ENCODE assay signal across 10 mouse cellular contexts in genomic region chr2:30242509-30242908, GRCm38 (mm10). TPM values are rescaled to one million over a fixed set of nuclear protein-coding genes. Genes with fewer than 3 reads are reported as not detected.
A peak's percentile ranks its signal among the peaks of the same experiment; 100 is the strongest.
DNase-seq lines count a peak whose midpoint lies in the region; ATAC-seq and TF ChIP-seq lines count a peak whose summit lies in the region.
"Had no signal": no experiment of that assay in that cellular context is flagged by ENCODE, and none has a peak within 500 bp of the region (broad histone marks: within the 10 kb centered on the region; RNA-seq: fewer than 3 reads in every experiment).

No protein-coding gene starts in this region.

- H3K4me1 ChIP-seq in bone marrow macrophage, adult 2 months (ENCODE audit: control insufficient read depth, insufficient read depth, low read length) = peaks cover 40% of the 10 kb centered on the region
- H3K4me1 ChIP-seq in forebrain, postnatal 0 days (ENCODE audit: insufficient read depth) = peaks cover 13% of the 10 kb centered on the region

- no peak overlapping the region for H3K4me3 ChIP-seq in layer of hippocampus, adult 2 months
- no peak overlapping the region for H3K4me3 ChIP-seq in bone marrow macrophage, adult 2 months (ENCODE audit: insufficient read depth, low read length)
- H3K4me3 ChIP-seq in forebrain, postnatal 0 days (ENCODE audit: low read depth, low read length) = no peak overlapping the region

- ATAC-seq in CD4-positive, CD25-positive, alpha-beta regulatory T cell, adult 4 months = no peak
- no peak for ATAC-seq in forebrain, postnatal 0 days

- peaks cover 49% of the 10 kb centered on the region for H3K36me3 ChIP-seq in forebrain, postnatal 0 days (ENCODE audit: insufficient read depth)

- H3K9me3 ChIP-seq in forebrain, postnatal 0 days (ENCODE audit: low read length) = no peaks in the 10 kb centered on the region

- TF ChIP-seq CTCF in layer of hippocampus, adult 2 months (conservative IDR thresholded peaks at IDR 0.05) = no peak
- TF ChIP-seq CTCF in bone marrow macrophage, adult 2 months (IDR thresholded peaks at IDR 0.05; ENCODE audit: low read depth, low read length) = no peak
- no peak for TF ChIP-seq CTCF in forebrain, postnatal 0 days (IDR thresholded peaks at IDR 0.05; ENCODE audit: low read depth)

- no peak for TF ChIP-seq POLR2A in bone marrow macrophage, adult 2 months (IDR thresholded peaks at IDR 0.05; ENCODE audit: borderline replicate concordance, low read depth, low read length)

- no peak for DNase-seq in layer of hippocampus, adult 2 months (ENCODE audit: low spot score in 2 of 2)
- DNase-seq in layer of hippocampus, adult 11-12 months (ENCODE audit: low spot score) = no peak
- peak; percentile 100 for DNase-seq in heart, adult 11 months
- DNase-seq in kidney, adult 9 months = peak; percentile 92
- peak; percentile 91 for DNase-seq in lung, postnatal 25 days (ENCODE audit: low spot score)
- DNase-seq in forebrain, postnatal 0 days = no peak

- 54% methylated on average over 4 of the region's 4 CpGs for WGBS in forebrain, postnatal 0 days

- H3K27ac ChIP-seq in layer of hippocampus, adult 2 months = peak overlapping the region; percentile 64
- H3K27ac ChIP-seq in bone marrow macrophage, adult 2 months (ENCODE audit: insufficient read depth, low read depth, low read length) = peak overlapping the region; percentile 61
- no peak overlapping the region for H3K27ac ChIP-seq in forebrain, postnatal 0 days (ENCODE audit: low read depth, low read length)

- no peak overlapping the region for H3K4me2 ChIP-seq in forebrain, postnatal 0 days (ENCODE audit: low read depth)

- no peak overlapping the region for H3K9ac ChIP-seq in forebrain, postnatal 0 days

- H3K27me3 ChIP-seq in forebrain, postnatal 0 days (ENCODE audit: insufficient read depth, low read length) = no peaks in the 10 kb centered on the region

RNA-seq across cellular contexts. Expression of gene Gm28035, which starts 2.1 kb away (rescaled TPM):
- 10 to 100 TPM in 1 of 2 experiments, 1 to 10 TPM in 1; 8.7 to 10.9 TPM for total RNA-seq in layer of hippocampus, adult 2 months (2021)
- polyA plus RNA-seq in bone marrow macrophage, adult 2 months (2012; ENCODE audit: insufficient read depth, insufficient read length, missing spikeins) = 0.91 and 1.6 TPM in 2 replicates
- under 1 TPM in 1 of 2 experiments, not detected in 1; 0.25 TPM for polyA plus RNA-seq in CD4-positive, CD25-positive, alpha-beta regulatory T cell, adult 4 months (2017; shearing (Covaris generic))
- total RNA-seq in forebrain, postnatal 0 days (2014; rRNA removed) = 4.2 and 5.1 TPM in 2 replicates
- polyA plus RNA-seq in forebrain, postnatal 0 days (2015; fragmentation: Nextera tagmentation; extraction: Ambion mirVana) = 0.13 and 0.16 TPM in 2 replicates
- total RNA-seq: MEL had no signal

RNA-seq across cellular contexts. Expression of gene Lrrc8a, which starts 5.0 kb away (rescaled TPM):
- 10 to 100 TPM; 56.8 to 59.3 TPM for total RNA-seq in layer of hippocampus, adult 2 months (2021)
- polyA plus RNA-seq in bone marrow macrophage, adult 2 months (2012; ENCODE audit: insufficient read depth, insufficient read length, missing spikeins) = 17.0 and 18.9 TPM in 2 replicates
- 10 to 100 TPM; 27.2 to 36.9 TPM for polyA plus RNA-seq in CD4-positive, CD25-positive, alpha-beta regulatory T cell, adult 4 months (2017; shearing (Covaris generic))
- 32.3 and 44.5 TPM in 2 replicates for total RNA-seq in forebrain, postnatal 0 days (2014; rRNA removed)
- 48.0 and 55.3 TPM in 2 replicates for polyA plus RNA-seq in forebrain, postnatal 0 days (2015; fragmentation: Nextera tagmentation; extraction: Ambion mirVana)

RNA-seq across cellular contexts. Expression of gene Phyhd1, which starts 23.5 kb away (rescaled TPM):
- 10 to 100 TPM; 21.5 to 22.2 TPM for total RNA-seq in layer of hippocampus, adult 2 months (2021)
- polyA plus RNA-seq in bone marrow macrophage, adult 2 months (2012; ENCODE audit: insufficient read depth, insufficient read length, missing spikeins) = 8.2 and 15.3 TPM in 2 replicates
- 1 to 10 TPM; 2.8 to 4.4 TPM for polyA plus RNA-seq in CD4-positive, CD25-positive, alpha-beta regulatory T cell, adult 4 months (2017; shearing (Covaris generic))
- total RNA-seq in forebrain, postnatal 0 days (2014; rRNA removed) = 6.3 and 15.7 TPM in 2 replicates
- 5.0 and 6.3 TPM in 2 replicates for polyA plus RNA-seq in forebrain, postnatal 0 days (2015; fragmentation: Nextera tagmentation; extraction: Ambion mirVana)

RNA-seq across cellular contexts. Expression of gene Kyat1, which starts 36.9 kb away (rescaled TPM):
- 10 to 100 TPM; 15.7 to 17.0 TPM for total RNA-seq in layer of hippocampus, adult 2 months (2021)
- polyA plus RNA-seq in bone marrow macrophage, adult 2 months (2012; ENCODE audit: insufficient read depth, insufficient read length, missing spikeins) = 3.5 and 3.9 TPM in 2 replicates
- 10 to 100 TPM in 1 of 2 experiments, 1 to 10 TPM in 1; 9.9 to 13.4 TPM for polyA plus RNA-seq in CD4-positive, CD25-positive, alpha-beta regulatory T cell, adult 4 months (2017; shearing (Covaris generic))
- total RNA-seq in forebrain, postnatal 0 days (2014; rRNA removed) = 18.3 and 22.6 TPM in 2 replicates
- polyA plus RNA-seq in forebrain, postnatal 0 days (2015; fragmentation: Nextera tagmentation; extraction: Ambion mirVana) = 14.7 and 15.7 TPM in 2 replicates

RNA-seq across cellular contexts. Expression of gene Gm28038, which starts 38.3 kb away (rescaled TPM):
- not detected for total RNA-seq in layer of hippocampus, adult 2 months (2021)
- 3.5 TPM in 1 of 2 replicates, not detected in the other for polyA plus RNA-seq in bone marrow macrophage, adult 2 months (2012; ENCODE audit: insufficient read depth, insufficient read length, missing spikeins)
- 1 to 10 TPM in 1 of 2 experiments, not detected in 1; 2.4 TPM for polyA plus RNA-seq in CD4-positive, CD25-positive, alpha-beta regulatory T cell, adult 4 months (2017; shearing (Covaris generic))
- 2.4 TPM in 1 of 2 replicates, not detected in the other for total RNA-seq in forebrain, postnatal 0 days (2014; rRNA removed)
- not detected in 2 replicates for polyA plus RNA-seq in forebrain, postnatal 0 days (2015; fragmentation: Nextera tagmentation; extraction: Ambion mirVana)
- total RNA-seq: layer of hippocampus, adult 18-20 months; MEL had no signal

Comparison
In these comparisons a context has a peak if more than half of its experiments do, and no peak if none do; other contexts are left out.
1. DNase-seq: peak in heart, adult 11 months (single experiment), kidney, adult 9 months (single experiment) and lung, postnatal 25 days (single experiment); none in layer of hippocampus, adult 2 months (0 of 2), layer of hippocampus, adult 11-12 months (single experiment) and forebrain, postnatal 0 days (single experiment).